Mouse (Mus musculus): Measurements from ENCODE around the gene S100a8.

The S100a8 gene

GRCm38 (mm10) chr3:90668846-90669245 lies at the start of gene S100a8:
TSS of gene S100a8 (plus strand) at chr3:90668978.
- DNase-seq: no peak

DNA sequence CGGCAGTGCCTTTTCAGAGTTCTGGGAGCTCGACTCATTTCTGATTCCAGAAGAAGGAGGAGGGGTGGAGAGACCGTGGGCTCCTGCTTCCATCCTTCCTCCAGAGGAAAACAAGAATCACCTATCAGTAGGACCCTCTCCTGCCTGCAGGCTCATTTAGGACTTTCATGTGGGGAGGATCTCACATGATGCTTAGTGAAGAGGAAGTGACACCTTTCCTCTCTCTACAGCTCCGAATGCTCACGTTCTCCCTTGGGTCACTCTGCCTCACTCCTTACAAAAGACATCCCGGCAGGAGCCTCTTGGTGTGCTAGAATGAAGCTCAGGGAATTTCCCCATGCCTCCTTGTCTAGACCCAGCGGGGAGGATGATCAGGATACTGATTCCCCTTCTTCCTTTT lies 47.2 kb upstream of the S100a8 start:
- no peak for DNase-seq

GRCm38 (mm10) chr3:90623435-90624071 lies 45.2 kb upstream of the S100a8 start:
- peak; percentile 58 for DNase-seq

- DNase-seq: no peak
These were observed 43.3 kb upstream of the S100a8 start for GRCm38 (mm10) chr3:90625496-90625895.

- DNase-seq: no peak
These were observed 42.3 kb upstream of the S100a8 start for GRCm38 (mm10) chr3:90626266-90627021.

- DNase-seq: no peak
These were observed 41.4 kb upstream of the S100a8 start for GRCm38 (mm10) chr3:90627366-90627765.

GRCm38 (mm10) chr3:90627807-90628206 lies 41.0 kb upstream of the S100a8 start:
- no peak for DNase-seq

DNA sequence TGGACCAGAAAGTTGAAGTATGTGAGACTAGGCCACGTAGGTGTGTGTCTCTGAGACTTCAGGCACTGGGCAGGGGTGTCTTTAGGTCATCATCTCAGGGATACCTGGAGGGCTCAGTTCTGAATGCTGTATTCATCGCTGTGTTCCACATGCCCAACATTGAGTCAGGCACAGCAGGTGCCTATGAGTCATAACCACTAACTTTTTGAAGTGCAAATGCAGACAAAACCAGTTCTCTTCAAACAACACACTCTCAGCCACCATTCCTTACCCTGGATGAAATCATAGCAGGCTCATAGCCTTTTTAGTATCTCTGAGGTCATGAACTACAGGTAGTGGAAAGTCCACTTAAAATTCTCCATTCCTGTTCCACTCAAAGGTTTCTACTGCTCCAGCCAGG lies 39.5 kb upstream of the S100a8 start:
- no peak for DNase-seq

GRCm38 (mm10) chr3:90631984-90632383 lies 36.8 kb upstream of the S100a8 start:
- no peak for DNase-seq

DNA sequence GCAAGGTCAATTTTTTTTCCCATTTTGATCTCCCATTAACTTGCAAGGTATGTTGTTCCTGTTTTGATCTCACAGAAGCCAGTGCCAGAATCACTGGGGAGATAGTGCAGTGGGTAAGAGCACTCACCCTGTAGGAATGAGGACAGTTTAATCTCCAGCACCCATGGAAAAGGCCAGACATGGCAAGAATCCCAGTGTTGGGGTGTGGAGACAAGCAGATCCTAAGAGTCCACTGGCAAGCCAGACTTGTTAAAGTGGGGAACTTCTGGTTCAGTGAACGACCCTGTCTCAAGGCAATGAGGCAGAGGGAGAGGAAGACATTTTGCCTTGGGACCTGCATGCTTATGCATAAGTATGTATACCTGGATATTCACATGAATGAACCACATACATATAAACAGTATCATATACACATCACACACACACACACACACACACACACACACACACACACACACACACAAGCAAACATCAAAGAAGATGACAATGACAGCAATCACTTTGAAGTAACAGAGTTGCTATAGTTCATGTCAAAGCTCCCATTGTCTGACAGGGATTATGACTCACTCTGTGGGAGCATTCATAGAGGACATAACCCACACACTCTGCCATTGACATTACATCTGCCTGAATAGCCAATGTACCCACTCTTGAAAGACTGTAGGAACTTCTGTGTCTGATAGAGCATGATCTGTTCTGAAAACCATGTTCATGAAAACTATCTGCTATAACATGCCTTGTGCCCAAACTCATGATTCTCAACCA lies 30.1 kb upstream of the S100a8 start:
- DNase-seq: no peak

GRCm38 (mm10) chr3:90639511-90640154 lies 29.1 kb upstream of the S100a8 start:
- DNase-seq: peak; percentile 81

GRCm38 (mm10) chr3:90640981-90641380 lies 27.8 kb upstream of the S100a8 start:
- no peak for DNase-seq

DNA sequence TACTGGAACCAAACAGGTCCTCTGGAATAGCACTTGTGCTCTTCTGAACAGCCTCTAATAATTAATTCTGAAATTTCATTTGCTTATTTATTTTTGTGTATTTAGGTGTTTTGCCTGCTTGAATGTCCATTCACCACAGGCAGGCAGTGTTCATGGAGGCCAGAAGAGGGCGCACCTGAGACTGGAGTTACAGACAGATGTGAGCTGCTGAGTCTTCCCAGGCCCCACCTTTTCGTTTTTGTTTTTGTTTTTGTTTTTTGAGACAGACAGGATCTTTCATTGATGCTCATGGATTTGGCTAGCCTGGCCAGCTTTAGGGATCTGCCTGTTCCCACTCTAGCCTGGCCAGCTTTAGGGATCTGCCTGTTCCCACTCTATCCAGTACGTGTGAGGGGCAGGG lies 24.6 kb upstream of the S100a8 start:
- DNase-seq: peak; percentile 82

DNA sequence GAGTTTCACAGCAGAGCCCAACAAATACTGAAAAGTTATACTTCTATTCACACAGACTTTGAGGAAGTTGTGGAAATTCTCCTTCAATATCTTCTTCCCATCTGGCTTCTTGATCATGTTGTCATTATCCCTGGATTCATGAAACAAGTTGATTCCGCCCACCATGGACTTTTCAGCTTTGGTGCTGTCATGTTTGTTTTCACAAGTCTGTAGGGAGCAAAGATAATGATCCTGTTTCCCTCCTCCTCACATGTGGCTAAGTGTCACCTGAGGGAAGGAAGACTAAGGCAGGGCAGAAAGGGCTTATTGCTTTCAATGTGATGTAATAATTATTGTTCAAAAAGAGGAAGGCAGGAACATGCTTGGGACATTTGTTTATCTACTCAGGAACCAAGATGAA lies 21.5 kb upstream of the S100a8 start:
- DNase-seq: no peak

- DNase-seq: no peak
These were observed 19.8 kb upstream of the S100a8 start for GRCm38 (mm10) chr3:90648981-90649380.

DNA sequence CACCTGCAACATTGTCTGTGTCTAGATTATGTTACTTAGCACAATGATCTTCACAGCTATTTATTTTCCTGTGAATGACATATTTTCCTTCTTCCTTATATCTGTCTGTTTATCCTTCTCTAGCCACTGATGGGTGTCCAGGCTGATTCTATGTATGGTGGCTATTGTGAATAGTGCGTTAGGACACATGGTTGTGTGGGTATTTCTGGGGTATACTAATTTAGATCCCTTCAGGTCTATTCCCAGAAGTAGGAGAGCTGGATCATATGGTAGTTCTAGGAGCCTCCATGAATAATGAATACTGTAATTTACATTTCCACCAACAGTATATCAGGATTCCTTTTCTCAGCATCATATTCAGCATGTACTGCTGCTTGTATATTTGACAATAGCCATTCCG lies 18.9 kb upstream of the S100a8 start:
- DNase-seq: no peak

DNA sequence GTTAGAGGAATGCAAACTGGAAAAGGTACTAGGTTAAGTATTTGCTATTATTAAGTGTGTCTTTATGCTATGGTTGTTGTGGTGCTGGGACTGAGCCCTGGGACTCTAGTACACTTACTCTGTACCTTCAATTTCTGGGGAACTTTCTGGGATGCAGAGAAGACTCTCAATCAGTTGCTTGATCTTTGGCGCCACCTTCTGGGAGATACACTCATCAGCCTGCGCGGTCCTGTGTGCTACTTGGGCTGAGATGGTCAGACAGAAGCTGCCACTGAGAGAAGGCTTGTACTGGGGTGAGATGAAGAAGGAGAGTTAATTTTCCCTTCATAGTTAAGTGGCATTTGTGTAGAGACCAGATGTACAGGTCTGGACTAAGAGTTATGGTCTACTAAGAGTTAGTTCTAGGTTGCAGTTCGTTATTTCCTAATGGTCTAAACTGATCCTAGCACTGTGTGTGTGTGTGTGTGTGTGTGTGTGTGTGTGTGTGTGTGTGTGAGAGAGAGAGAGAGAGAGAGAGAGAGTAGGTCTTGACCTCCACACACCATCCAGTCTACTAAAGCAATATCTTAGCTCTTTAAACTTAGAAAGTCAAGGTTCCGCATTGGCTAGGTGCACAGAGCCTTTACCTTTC lies 15.8 kb upstream of the S100a8 start:
- DNase-seq: peak; percentile 75

- no peak for DNase-seq
These were observed 15.1 kb upstream of the S100a8 start, which contains the start of gene S100a7a for GRCm38 (mm10) chr3:90653717-90654116. TSS of gene S100a7a (plus strand) at chr3:90654017.

DNA sequence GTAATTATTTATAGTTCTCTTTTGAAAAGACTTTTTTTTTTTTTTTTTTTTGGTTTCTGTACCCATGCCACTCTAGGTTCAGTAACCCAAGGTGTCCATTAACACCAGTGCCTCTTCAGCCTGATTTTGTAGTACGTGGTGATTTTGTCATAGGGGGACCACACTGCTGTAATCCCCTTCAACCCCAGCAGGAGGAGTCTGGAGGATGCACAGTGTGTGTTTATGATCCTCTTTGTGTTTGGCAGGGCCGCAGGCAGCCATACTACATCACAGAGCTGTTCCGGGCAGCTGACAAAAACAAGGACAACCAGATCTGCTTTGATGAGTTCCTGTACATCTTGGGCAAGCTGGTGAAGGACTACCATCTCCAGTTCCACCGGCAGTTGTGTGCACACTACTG lies 11.4 kb upstream of the S100a8 start:
- DNase-seq: peak; percentile 46

DNA sequence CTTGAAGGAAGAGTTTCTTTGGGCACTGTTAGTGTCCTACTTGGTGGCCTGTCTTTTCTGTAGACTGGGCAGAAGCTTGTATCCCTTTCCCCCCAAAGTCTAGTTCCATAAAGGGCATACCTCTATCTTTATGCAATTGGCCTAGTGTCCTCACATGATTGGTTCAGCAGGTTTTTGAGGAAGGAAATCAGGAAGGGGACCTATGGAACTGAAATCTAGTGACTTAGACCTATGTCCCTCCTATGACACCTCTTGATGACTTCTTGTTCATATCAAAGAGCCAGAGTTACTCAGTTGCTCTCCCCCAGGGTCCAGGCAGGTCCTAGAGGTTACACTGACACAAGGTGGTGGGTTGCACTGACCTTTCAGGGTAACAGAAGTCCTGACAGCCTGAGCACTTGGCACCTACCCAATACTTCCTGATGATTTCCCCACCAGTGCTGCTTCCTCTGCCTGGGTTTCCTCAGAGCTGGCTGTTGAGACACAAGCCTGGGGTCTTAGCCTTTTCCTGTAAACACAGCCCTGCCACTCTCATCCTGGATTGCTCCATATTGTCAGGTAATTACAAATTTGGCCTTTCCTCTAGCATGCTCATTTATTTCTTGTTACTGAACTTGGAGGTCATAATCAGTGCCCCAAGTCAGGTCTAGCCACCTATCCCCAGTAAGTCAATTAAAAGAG lies 9.3 kb upstream of the S100a8 start:
- no peak for DNase-seq

DNA sequence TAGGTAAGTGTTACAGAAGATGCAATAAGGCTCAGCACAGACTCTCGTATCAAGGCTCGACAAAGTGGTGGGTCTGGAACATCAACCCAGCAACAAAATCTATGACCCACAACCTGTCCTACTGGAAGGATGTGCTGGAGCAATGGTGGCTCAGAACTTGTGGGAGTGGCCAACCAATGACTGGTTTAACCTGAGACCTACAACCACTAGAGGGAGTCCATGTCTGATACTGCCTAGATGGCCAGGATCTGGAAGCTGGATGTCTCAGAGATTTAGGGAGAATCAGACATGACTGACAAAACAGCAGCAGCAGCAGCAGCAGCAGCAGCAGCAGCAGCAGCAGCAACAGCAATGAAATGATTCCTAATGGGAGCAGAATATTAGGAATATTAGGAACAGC lies 4.6 kb upstream of the S100a8 start:
- no peak for DNase-seq

DNA sequence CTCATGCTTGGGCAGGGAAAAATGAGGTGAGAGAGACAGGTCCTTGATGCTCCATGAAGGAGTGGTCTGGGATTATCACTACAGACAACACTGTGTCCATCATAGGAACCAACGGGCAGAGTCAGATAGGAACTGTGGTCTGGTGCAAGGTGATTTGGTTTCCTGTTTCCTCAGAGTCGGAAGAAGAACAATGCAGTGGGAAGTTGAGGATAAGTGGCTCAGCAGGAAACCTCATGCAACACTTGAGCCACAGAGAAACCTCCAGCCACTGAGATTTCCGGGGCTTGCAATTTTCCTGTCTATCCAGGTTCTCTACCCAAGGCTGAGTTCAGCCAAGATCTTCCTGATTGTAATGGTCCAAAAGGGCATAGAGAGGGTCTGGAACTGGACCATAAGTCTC lies 9.9 kb downstream of the S100a8 start:
- no peak for DNase-seq

All from thymus, postnatal 4 days (tissue).